Mouse (Mus musculus): ENCODE measurements around the gene Armh4.
A peak's percentile ranks its signal among the peaks of the same experiment; 100 is the strongest.

GRCm38 (mm10) chr14:49723361-49724054, 59.7 kb downstream of the Armh4 start:
- no peak for TF ChIP-seq POLR2A (IDR thresholded peaks at IDR 0.05; ENCODE audit: borderline replicate concordance, extremely low read depth, insufficient read depth, insufficient read length, poor library complexity, severe bottlenecking)
- TF ChIP-seq CTCF (IDR thresholded peaks at IDR 0.05; ENCODE audit: borderline replicate concordance, extremely low read depth, insufficient read depth, insufficient read length) = peak; percentile 56; the same call in 1 of the 2 replicates
